Mouse (Mus musculus) gastrocnemius, adult 2 months (tissue): ENCODE data around the gene Gm11568. TPM values are rescaled to one million over a fixed set of nuclear protein-coding genes. Genes with fewer than 3 reads are reported as not detected.
"Not testable (repeated sequence)": the region's sequence is repeated elsewhere in the genome, so short reads cannot be mapped to it uniquely, and the experiment has no call there.

ENCODE experiments used
- DNase-seq: peaks from one replicate; pipeline ENCODE4 v3.0.0; 2022
- H3K27ac ChIP-seq: fragments of 200-600 bp; 2 replicates; pipeline ENCODE4 v1.8.1; 2022; ENCODE audit warnings: mild to moderate bottlenecking
- H3K4me3 ChIP-seq: fragments of 200-600 bp; 2 replicates; pipeline ENCODE4 v1.8.1; 2022; ENCODE audit warnings: mild to moderate bottlenecking, moderate library complexity
- CTCF ChIP-seq: fragments of 200-600 bp; IDR thresholded peaks from 2 replicates; pipeline ENCODE4 v1.8.1; 2022; ENCODE audit warnings: antibody characterized with exemption, mild to moderate bottlenecking, moderate library complexity
- intact Hi-C: fragments of 180-260 bp; cut with DNase I; formaldehyde crosslinking; loops from one replicate; pipeline ENCODE4 v1.15.1; 2025
- long read RNA-seq, 2 experiments: library from polyadenylated mRNA; stranded (forward); transcript quantifications; one replicate each; pipeline ENCODE4 v2.0.0; 2021
- total RNA-seq, 2 experiments: library from RNA; stranded (reverse); gene quantifications; 2 replicates each; pipeline ENCODE4 v1.2.3; 2021

The Gm11568 gene
- not detected for total RNA-seq
- long read RNA-seq, experiment 1, result 0 reads
- long read RNA-seq, experiment 2, result 0 reads

DNA sequence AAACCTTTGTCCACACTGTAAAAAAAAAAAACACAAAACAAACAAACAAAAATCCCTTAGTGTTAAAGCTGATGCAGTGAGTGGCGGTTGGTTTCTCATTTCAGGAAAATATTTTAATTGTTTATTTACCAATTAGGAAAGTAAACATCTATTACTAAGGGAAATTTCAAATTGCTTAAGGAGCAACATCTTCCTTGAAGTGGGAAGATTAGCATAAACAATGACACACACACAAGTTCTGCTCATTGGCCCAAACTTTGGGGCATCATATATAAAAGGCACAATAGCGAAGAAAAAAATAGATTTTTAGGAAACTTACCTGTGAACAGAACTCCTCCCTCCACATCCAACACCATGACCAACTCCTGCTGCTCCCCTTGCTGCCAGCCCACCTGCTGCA lies at the start of gene Gm11568:
TSS of gene Gm11568 (plus strand) at position 301 of the 400 bp plus-strand sequence.
- Histone ChIP-seq H3K4me3 (no peak within 1 kb of the TSS), H3K27ac (no peak within 1 kb of the TSS)
- DNase-seq, result no peak
- TF ChIP-seq CTCF, result no peak
- intact Hi-C loops, result no loop called here

- H3K27ac ChIP-seq, DNase-seq, intact Hi-C loops, H3K4me3 ChIP-seq: not testable (repeated sequence)
Observed at GRCm38 (mm10) chr11:99809792-99810191, 47.9 kb upstream of the Gm11568 start, which contains the start of gene Krtap4-13. TSS of gene Krtap4-13 (minus strand) at chr11:99809892.

- DNase-seq, H3K4me3 ChIP-seq, H3K27ac ChIP-seq, intact Hi-C loops: not testable (repeated sequence)
Observed at GRCm38 (mm10) chr11:99815566-99815965, 42.2 kb upstream of the Gm11568 start, which contains the start of gene Gm11564. TSS of gene Gm11564 (minus strand) at chr11:99815666.

- no peak for DNase-seq
- Histone ChIP-seq H3K4me3 (no peak within 1 kb of the TSS), H3K27ac (no peak within 1 kb of the TSS)
- intact Hi-C loops, result no loop called here
- TF ChIP-seq CTCF, result no peak
Observed at GRCm38 (mm10) chr11:99837966-99838365, 19.8 kb upstream of the Gm11568 start, which contains the start of gene 2300003K06Rik. TSS of gene 2300003K06Rik (minus strand) at chr11:99838066.

DNA sequence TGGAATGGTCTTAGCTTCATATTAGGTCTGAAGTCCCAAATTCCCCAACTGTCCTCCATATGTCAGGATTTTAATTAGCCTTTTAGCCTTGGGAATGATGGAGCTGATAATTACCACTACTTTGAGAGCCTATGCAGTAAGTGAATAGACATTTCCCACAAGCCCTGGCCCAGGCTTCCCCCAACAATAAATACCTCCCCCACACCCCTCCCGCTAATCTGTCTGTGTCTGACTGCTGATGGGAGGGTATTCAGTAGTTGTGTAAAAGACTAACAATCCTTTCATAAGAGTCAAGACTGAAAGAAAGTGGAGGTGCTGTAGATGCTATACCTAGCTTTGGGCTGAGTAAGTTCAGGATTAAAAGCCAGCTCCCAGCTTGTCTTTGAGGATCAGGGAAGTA lies 15.5 kb upstream of the Gm11568 start:
- no peak overlapping the region for H3K4me3 ChIP-seq
- DNase-seq, result no peak
- no peak for TF ChIP-seq CTCF
- no peak overlapping the region for H3K27ac ChIP-seq
- intact Hi-C loops, result no loop called here

- intact Hi-C loops, result no loop called here
- DNase-seq, result no peak
- TF ChIP-seq CTCF, result no peak
- no peak overlapping the region for H3K27ac ChIP-seq
- no peak overlapping the region for H3K4me3 ChIP-seq
Observed at GRCm38 (mm10) chr11:99846746-99847145, 11.0 kb upstream of the Gm11568 start.

DNA sequence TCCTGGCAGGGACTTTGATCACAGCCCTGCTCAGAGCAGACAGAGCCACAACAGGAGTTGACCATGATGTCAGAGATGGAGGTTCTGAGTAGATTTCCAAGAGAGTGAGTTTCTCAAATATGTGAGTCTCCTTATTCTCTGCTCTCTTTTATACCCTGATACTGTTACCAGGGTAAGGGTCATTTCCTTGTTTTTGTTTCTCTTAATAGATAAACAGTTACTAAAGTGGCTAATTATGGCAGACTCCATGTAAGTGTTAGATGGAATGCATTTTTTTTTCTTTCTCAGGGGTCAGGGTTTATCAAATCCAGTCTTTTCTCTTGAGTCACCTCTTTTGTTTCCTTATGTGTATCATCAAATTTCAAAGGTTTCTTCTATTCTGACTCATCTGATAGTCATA lies 6.2 kb upstream of the Gm11568 start, which contains the start of gene Krtap4-16:
TSS of gene Krtap4-16 (minus strand) at position 101 of the 400 bp plus-strand sequence.
- Histone ChIP-seq H3K4me3 (no peak within 1 kb of the TSS), H3K27ac (no peak within 1 kb of the TSS)
- intact Hi-C loops, result no loop called here
- DNase-seq, result no peak
- no peak for TF ChIP-seq CTCF

- DNase-seq, result no peak
- TF ChIP-seq CTCF, result no peak
- Histone ChIP-seq H3K27ac (no peak overlapping the region), H3K4me3 (no peak overlapping the region)
- intact Hi-C loops, result no loop called here
Observed at GRCm38 (mm10) chr11:99854121-99854520, 3.6 kb upstream of the Gm11568 start.

DNA sequence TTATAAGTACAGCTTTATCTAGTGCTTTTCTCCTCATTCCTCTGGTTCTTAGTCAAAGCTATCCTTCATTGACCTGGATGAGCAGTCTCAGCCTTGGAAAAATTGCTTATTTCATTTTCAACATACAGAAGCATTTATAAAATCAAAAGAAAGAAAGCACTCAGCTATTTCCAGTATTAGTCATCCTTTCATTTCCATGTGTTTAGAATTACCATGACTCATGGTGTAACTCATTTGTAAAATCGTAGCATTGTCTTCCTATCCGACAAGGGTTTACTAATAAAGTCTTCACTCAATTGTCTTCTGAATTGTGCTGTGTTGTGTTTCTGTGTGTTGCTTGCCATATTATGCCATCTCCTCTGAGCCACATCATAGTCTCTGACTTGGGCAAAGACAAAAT lies 1.0 kb downstream of the Gm11568 start:
- no peak for DNase-seq
- Histone ChIP-seq H3K4me3 (no peak overlapping the region), H3K27ac (no peak overlapping the region)
- TF ChIP-seq CTCF, result no peak
- intact Hi-C loops, result no loop called here

DNA sequence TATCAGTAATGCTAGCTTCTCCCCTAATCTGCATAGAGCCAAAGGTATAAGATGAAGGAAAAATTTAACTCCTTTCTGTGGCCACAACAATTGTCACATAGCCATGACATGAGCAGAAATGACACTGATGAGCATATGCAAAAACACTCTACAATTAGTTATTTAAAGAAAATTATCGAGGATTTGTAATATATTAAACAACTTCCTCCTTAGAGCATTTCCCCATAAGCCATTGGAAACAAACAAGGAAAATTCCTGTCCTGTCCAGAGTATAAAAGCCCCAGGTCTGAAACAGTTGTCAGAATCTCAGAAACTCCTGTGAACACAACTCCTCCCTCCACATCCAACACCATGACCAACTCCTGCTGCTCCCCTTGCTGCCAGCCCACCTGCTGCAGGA lies 6.5 kb downstream of the Gm11568 start, which contains the start of gene Gm11559:
TSS of gene Gm11559 (plus strand) at position 301 of the 400 bp plus-strand sequence.
- intact Hi-C loops, H3K27ac ChIP-seq, DNase-seq, H3K4me3 ChIP-seq: not testable (repeated sequence)

DNA sequence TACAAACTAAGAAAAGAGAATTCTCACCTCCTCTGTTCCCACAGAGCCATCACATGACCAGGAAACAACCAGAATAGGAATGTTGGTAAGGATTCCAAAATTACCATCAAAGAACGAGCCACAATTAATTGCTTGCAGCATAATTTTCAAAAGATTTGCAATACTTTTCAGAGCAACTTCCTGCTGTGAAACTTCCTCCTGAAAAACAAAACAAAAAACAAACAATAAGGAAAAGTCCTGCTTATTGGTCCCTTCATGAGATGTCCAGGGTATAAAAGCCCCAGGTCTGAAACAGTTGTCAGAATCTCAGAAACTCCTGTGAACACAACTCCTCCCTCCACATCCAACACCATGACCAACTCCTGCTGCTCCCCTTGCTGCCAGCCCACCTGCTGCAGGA lies 15.4 kb downstream of the Gm11568 start, which contains the start of gene Krtap9-1:
TSS of gene Krtap9-1 (plus strand) at position 301 of the 400 bp plus-strand sequence.
- DNase-seq, H3K4me3 ChIP-seq, intact Hi-C loops, H3K27ac ChIP-seq: not testable (repeated sequence)

- DNase-seq, H3K4me3 ChIP-seq, H3K27ac ChIP-seq, intact Hi-C loops: not testable (repeated sequence)
Observed at GRCm38 (mm10) chr11:99878887-99879286, 21.2 kb downstream of the Gm11568 start, which contains the start of gene Gm11567. TSS of gene Gm11567 (plus strand) at chr11:99879187.

GRCm38 (mm10) chr11:99907620-99908019 lies 49.9 kb downstream of the Gm11568 start, which contains the start of gene Krtap31-1:
TSS of gene Krtap31-1 (plus strand) at chr11:99907920.
- no peak for DNase-seq
- no peak for TF ChIP-seq CTCF
- no peak within 1 kb of the TSS for H3K4me3 ChIP-seq
- intact Hi-C loops, result no loop called here
- no peak within 1 kb of the TSS for H3K27ac ChIP-seq

Other genes with a start within 250 kb of the Gm11568 start
- not detected for gene Gm11937, start 247.7 kb upstream of the Gm11568 start, total RNA-seq
- not detected for gene Krtap2-4, start 243.1 kb upstream of the Gm11568 start, total RNA-seq
- not detected for gene Gm11562, start 237.5 kb upstream of the Gm11568 start, total RNA-seq
- not detected for gene Krtap4-1, start 229.7 kb upstream of the Gm11568 start, total RNA-seq
- not detected for gene Krtap4-2, start 222.8 kb upstream of the Gm11568 start, total RNA-seq
- gene Krtap4-7, start 213.8 kb upstream of the Gm11568 start, total RNA-seq, result not detected
- gene Gm11555, start 207.7 kb upstream of the Gm11568 start, total RNA-seq, result not detected
- not detected for gene Gm11563, start 199.0 kb upstream of the Gm11568 start, total RNA-seq
- gene Krtap4-6, start 192.0 kb upstream of the Gm11568 start, total RNA-seq, result not detected
- gene Gm14190, start 167.2 kb upstream of the Gm11568 start, total RNA-seq, result not detected
- not detected for gene Gm14180, start 123.6 kb upstream of the Gm11568 start, total RNA-seq
- not detected for gene Gm11595, start 85.0 kb upstream of the Gm11568 start, total RNA-seq
- not detected for gene Krtap4-8, start 77.2 kb upstream of the Gm11568 start, total RNA-seq
- not detected for gene Krtap4-9, start 72.7 kb upstream of the Gm11568 start, total RNA-seq
- not detected for gene Gm11596, start 64.5 kb upstream of the Gm11568 start, total RNA-seq
- not detected for gene Gm11569, start 59.0 kb upstream of the Gm11568 start, total RNA-seq
- not detected for gene Gm11554, start 53.5 kb upstream of the Gm11568 start, total RNA-seq
- gene Krtap4-13, start 48.0 kb upstream of the Gm11568 start, total RNA-seq, result not detected
- not detected for gene Gm11564, start 42.3 kb upstream of the Gm11568 start, total RNA-seq
- gene 2300003K06Rik, start 19.9 kb upstream of the Gm11568 start, total RNA-seq, result not detected
- not detected for gene Krtap4-16, start 6.3 kb upstream of the Gm11568 start, total RNA-seq
- gene Gm11559, start 6.6 kb downstream of the Gm11568 start, total RNA-seq, result not detected
- gene Krtap9-1, start 15.5 kb downstream of the Gm11568 start, total RNA-seq, result not detected
- not detected for gene Gm11567, start 21.3 kb downstream of the Gm11568 start, total RNA-seq
- not detected for gene Krtap31-1, start 50.0 kb downstream of the Gm11568 start, total RNA-seq
- not detected for gene Gm11565, start 56.8 kb downstream of the Gm11568 start, total RNA-seq
- gene Krtap31-2, start 78.4 kb downstream of the Gm11568 start, total RNA-seq, result not detected
- not detected for gene Krtap9-5, start 90.6 kb downstream of the Gm11568 start, total RNA-seq
- not detected for gene Krtap29-1, start 121.1 kb downstream of the Gm11568 start, total RNA-seq
- not detected for gene Krtap16-1, start 128.7 kb downstream of the Gm11568 start, total RNA-seq
- not detected for gene Krtap17-1, start 136.1 kb downstream of the Gm11568 start, total RNA-seq
- not detected for gene Krt33a, start 158.3 kb downstream of the Gm11568 start, total RNA-seq
- gene Krt33b, start 172.0 kb downstream of the Gm11568 start, total RNA-seq, result not detected
- not detected for gene Krt34, start 183.6 kb downstream of the Gm11568 start, total RNA-seq
- not detected for gene Krt31, start 192.6 kb downstream of the Gm11568 start, total RNA-seq
- not detected for gene Krt32, start 230.3 kb downstream of the Gm11568 start, total RNA-seq
- not detected for gene Krt35, start 238.3 kb downstream of the Gm11568 start, total RNA-seq
- gene Krt36, start 247.7 kb downstream of the Gm11568 start, total RNA-seq, result not detected